Mouse (Mus musculus) kidney, embryonic 14.5 days (tissue): ENCODE results near the gene Ints3. TPM values are rescaled to one million over a fixed set of nuclear protein-coding genes. Genes with fewer than 3 reads are reported as not detected.
"Not testable (repeated sequence)": the region's sequence is repeated elsewhere in the genome, so short reads cannot be mapped to it uniquely, and the experiment has no call there.

Source experiments
- ATAC-seq: fragments of 200-750 bp; cut with Nextera tagmentation; 2 replicates; pipeline ENCODE4 v1.8.0; 2017; ENCODE audit warnings: moderate number of reproducible peaks, mild to moderate bottlenecking, moderate TSS enrichment, moderate library complexity; ENCODE audit not compliant: low FRiP score, low TSS enrichment
- H3K27ac ChIP-seq: fragments of 300-500 bp; sonication (generic); 2 replicates; pipeline ENCODE4 v1.5.1; 2014; ENCODE audit warnings: low read depth, mild to moderate bottlenecking, low read length, moderate library complexity, mixed read lengths
- H3K27me3 ChIP-seq: fragments of 300-500 bp; sonication (generic); 2 replicates; pipeline ENCODE4 v1.6.1; 2014; ENCODE audit warnings: mild to moderate bottlenecking, low read length; ENCODE audit not compliant: control insufficient read depth, insufficient read depth
- H3K36me3 ChIP-seq: fragments of 300-500 bp; sonication (generic); 2 replicates; pipeline ENCODE4 v1.6.1; 2014; ENCODE audit warnings: low read length, mixed read lengths; ENCODE audit not compliant: control insufficient read depth, insufficient read depth
- H3K4me1 ChIP-seq: fragments of 300-500 bp; sonication (generic); 2 replicates; pipeline ENCODE4 v1.6.1; 2014; ENCODE audit warnings: low read length, mixed read lengths; ENCODE audit not compliant: control insufficient read depth, insufficient read depth
- H3K4me2 ChIP-seq: fragments of 300-500 bp; sonication (generic); replicated peaks from 2 replicates; pipeline ENCODE4 v1.6.1; 2014; ENCODE audit warnings: low read depth, mild to moderate bottlenecking, low read length
- H3K4me3 ChIP-seq: fragments of 300-500 bp; sonication (generic); 2 replicates; pipeline ENCODE4 v1.5.1; 2014; ENCODE audit warnings: mild to moderate bottlenecking, low read length
- H3K9ac ChIP-seq: fragments of 300-500 bp; sonication (generic); 2 replicates; pipeline ENCODE4 v1.6.1; 2014; ENCODE audit warnings: low read depth, mild to moderate bottlenecking, low read length, moderate library complexity
- H3K9me3 ChIP-seq: fragments of 300-500 bp; sonication (generic); 2 replicates; pipeline ENCODE4 v1.6.1; 2016; ENCODE audit warnings: low read length; ENCODE audit not compliant: control insufficient read depth
- WGBS: fragments of 180-500 bp; shearing (Covaris S2); extraction: QIAGEN DNeasy Blood & Tissue Kit; methylation state at CpG from one replicate; pipeline ENCODE4 v1.1.7; 2014; 5-methylcytosine and 5-hydroxymethylcytosine counted together
- polyA plus RNA-seq: library from polyadenylated mRNA; unstranded; fragments of >200 nt; fragmentation: Nextera tagmentation; extraction: Ambion mirVana; gene quantifications from 2 replicates; pipeline ENCODE4 v1.2.1, GENCODE M21; 2014

Ints3 gene
- polyA plus RNA-seq, 1 experiment from 2014 or later, result 39.2 TPM

DNA sequence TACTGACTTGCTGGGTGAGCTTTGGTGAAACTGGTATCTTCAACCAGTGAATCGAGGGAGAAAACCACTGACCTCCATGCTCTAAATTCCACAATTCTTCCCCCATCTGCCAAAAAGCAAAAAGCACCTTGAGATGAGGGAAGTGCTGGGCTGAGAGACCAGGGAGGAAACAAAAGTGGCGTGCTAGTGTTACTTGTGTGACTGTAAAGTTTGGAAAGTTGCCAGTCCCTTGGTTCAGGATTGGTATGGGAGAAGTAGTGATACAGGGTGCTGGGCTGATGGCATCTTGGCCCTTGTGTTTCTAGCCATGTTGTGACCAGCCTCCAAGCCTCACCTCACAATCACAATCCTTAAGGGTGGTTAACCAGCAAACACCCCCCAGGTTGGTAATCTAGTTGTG lies 71.1 kb downstream of the Ints3 start:
- Histone ChIP-seq H3K4me3 (no peak overlapping the region), H3K9me3 (no peaks in the 10 kb centered on the region), H3K9ac (no peak overlapping the region), H3K27me3 (no peaks in the 10 kb centered on the region), H3K36me3 (peaks cover 30% of the 10 kb centered on the region; the same call in 1 of the 2 replicates), H3K4me2 (no peak overlapping the region), H3K27ac (no peak overlapping the region), H3K4me1 (no peaks in the 10 kb centered on the region)
- no peak for ATAC-seq
- 92% methylated on average over 2 of the region's 2 CpGs for WGBS

DNA sequence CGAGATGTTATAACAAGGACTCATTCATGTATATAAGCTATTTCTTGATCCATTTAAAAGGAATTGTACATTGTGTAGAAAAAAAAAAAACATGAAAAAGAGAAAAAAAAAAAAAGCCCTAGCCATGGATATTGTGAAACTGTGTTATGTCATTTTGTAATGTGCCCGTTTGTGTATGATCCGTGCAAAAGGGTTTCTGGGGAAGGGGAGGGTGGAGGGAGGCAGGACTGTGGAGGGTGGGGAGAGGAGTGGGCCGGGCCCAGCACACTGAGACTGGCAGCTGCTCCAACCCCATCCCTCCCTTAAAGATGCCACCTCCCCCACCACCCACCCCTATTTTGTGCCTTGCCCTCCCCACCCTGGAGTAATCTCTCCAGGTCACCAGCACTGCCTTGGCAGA lies 71.9 kb downstream of the Ints3 start:
- Histone ChIP-seq H3K9me3 (no peaks in the 10 kb centered on the region), H3K4me2 (no peak overlapping the region), H3K4me3 (no peak overlapping the region), H3K27ac (no peak overlapping the region), H3K9ac (no peak overlapping the region), H3K36me3 (peaks cover 38% of the 10 kb centered on the region), H3K27me3 (no peaks in the 10 kb centered on the region), H3K4me1 (no peaks in the 10 kb centered on the region)
- 91% methylated on average over 4 of the region's 4 CpGs for WGBS
- no peak for ATAC-seq

DNA sequence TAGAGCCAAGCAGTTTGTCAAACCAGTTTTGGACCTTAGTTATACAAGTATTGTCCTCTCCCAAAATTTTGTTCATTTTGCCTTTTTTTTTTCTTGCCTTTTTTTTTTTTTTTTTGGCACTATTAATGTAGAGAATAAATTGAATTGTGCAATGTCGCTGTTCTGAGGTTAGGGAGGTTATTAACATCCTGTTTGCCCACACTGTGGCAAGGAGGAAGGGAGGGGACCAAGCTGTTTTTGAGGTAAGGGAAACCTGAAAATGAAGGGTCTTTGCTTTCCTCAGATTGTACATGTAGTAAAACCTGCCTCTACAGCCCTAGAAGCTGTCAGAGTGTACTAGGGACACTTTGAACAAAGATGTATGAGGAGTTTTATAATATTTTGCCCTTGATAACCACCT lies 74.2 kb downstream of the Ints3 start:
- 90% methylated on average over 1 of the region's 1 CpGs for WGBS
- H3K4me2 ChIP-seq, result no peak overlapping the region
- no peaks in the 10 kb centered on the region for H3K9me3 ChIP-seq
- no peak overlapping the region for H3K27ac ChIP-seq
- no peaks in the 10 kb centered on the region for H3K27me3 ChIP-seq
- peaks cover 61% of the 10 kb centered on the region for H3K36me3 ChIP-seq
- H3K4me3 ChIP-seq, result no peak overlapping the region
- no peaks in the 10 kb centered on the region for H3K4me1 ChIP-seq
- no peak overlapping the region for H3K9ac ChIP-seq
- ATAC-seq, result no peak

DNA sequence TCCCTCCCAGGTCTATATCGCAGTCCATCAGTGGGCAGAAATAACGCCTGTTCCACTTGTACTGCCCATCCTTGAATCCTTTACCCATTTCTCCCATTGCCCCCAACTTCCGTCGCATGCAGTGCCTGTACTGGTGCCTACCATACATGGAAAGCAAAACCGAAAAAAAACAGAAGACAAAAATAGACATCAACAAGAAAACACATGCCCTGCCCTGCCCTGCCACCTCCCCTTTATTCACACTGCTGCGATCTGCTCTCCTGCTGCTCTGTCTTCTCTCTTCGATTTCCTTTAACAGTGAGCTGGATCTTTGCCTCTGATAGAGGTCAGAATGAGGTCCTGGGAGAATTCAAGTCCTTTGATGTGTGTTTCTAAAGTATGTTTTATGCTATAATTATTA lies 75.5 kb downstream of the Ints3 start:
- Histone ChIP-seq H3K4me2 (no peak overlapping the region), H3K9ac (no peak overlapping the region), H3K9me3 (no peaks in the 10 kb centered on the region), H3K27me3 (no peaks in the 10 kb centered on the region), H3K4me1 (no peaks in the 10 kb centered on the region), H3K4me3 (no peak overlapping the region), H3K27ac (no peak overlapping the region), H3K36me3 (peaks cover 74% of the 10 kb centered on the region)
- no peak for ATAC-seq
- 91% methylated on average over 7 of the region's 7 CpGs for WGBS

DNA sequence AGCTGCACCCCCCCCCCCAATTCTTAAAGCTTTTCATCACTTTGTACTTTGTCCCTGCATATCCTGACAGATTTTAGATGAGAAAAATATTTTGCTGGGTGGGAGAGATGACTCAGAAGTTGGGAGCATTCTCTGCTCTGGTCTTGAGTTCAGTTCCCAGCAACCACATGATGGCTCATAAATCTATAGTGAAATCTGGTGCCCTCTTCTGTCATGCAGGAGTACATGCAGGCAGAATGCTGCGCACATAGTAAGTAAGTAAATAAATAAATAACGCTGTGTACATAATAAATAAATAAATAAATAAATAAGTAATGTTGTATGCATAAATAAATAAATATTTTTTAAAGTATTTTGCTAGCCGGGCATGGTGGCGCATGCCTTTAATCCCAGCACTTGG lies 85.6 kb downstream of the Ints3 start:
- H3K4me3 ChIP-seq, result no peak overlapping the region
- no peaks in the 10 kb centered on the region for H3K9me3 ChIP-seq
- H3K36me3 ChIP-seq, result peaks cover 56% of the 10 kb centered on the region
- no peaks in the 10 kb centered on the region for H3K27me3 ChIP-seq
- WGBS, result 98% methylated on average over 4 of the region's 4 CpGs
- ATAC-seq, result no peak
- H3K9ac ChIP-seq, result no peak overlapping the region
- H3K4me1 ChIP-seq, result no peaks in the 10 kb centered on the region
- H3K4me2 ChIP-seq, result no peak overlapping the region
- H3K27ac ChIP-seq, result no peak overlapping the region

DNA sequence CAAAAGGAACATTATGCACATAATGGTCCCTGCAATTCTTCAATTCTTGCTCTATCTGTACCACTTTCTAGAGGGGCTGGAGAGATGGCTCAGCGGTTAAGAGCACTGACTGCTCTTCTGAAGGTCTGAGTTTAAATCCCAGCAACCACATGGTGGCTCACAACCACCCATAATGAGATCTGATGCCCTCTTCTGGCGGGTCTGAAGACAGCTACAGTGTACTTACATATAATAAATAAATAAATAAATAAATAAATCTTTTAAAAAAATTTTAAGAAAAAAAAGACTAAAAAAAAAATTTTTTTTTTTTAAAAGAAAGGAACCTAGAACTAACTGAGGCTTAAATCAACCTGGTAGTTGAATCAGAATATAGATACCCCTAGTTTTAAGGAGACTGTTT lies 90.6 kb downstream of the Ints3 start:
- peaks cover 32% of the 10 kb centered on the region; the same call in 1 of the 2 replicates for H3K36me3 ChIP-seq
- WGBS, result 62% methylated on average over 2 of the region's 2 CpGs
- H3K4me1 ChIP-seq, H3K4me3 ChIP-seq, H3K27ac ChIP-seq, H3K4me2 ChIP-seq, H3K9ac ChIP-seq, H3K27me3 ChIP-seq, ATAC-seq, H3K9me3 ChIP-seq: not testable (repeated sequence)

Other genes with a start within 250 kb of the Ints3 start
- gene Rps27, start 220.0 kb downstream of the Ints3 start, polyA plus RNA-seq, result 1,631 and 2,471 TPM in 2 replicates
- gene Rab13, start 219.9 kb downstream of the Ints3 start, polyA plus RNA-seq, result 17.7 and 24.9 TPM in 2 replicates
- gene Jtb, start 202.0 kb downstream of the Ints3 start, polyA plus RNA-seq, result 109 and 123 TPM in 2 replicates
- 5.7 and 6.6 TPM in 2 replicates for gene Creb3l4, start 190.1 kb downstream of the Ints3 start, polyA plus RNA-seq
- 102 and 105 TPM in 2 replicates for gene Slc39a1, start 185.4 kb downstream of the Ints3 start, polyA plus RNA-seq
- gene Crtc2, start 179.5 kb downstream of the Ints3 start, polyA plus RNA-seq, result 16.9 and 21.5 TPM in 2 replicates
- gene Dennd4b, start 168.4 kb downstream of the Ints3 start, polyA plus RNA-seq, result 2.9 and 4.5 TPM in 2 replicates
- 24.5 and 25.4 TPM in 2 replicates for gene Gatad2b, start 140.4 kb downstream of the Ints3 start, polyA plus RNA-seq
- gene Slc27a3, start 43.7 kb downstream of the Ints3 start, polyA plus RNA-seq, result 8.2 and 12.3 TPM in 2 replicates
- gene Npr1, start 32.2 kb upstream of the Ints3 start, polyA plus RNA-seq, result 11.0 and 12.3 TPM in 2 replicates
- 245 and 262 TPM in 2 replicates for gene Ilf2, start 42.5 kb upstream of the Ints3 start, polyA plus RNA-seq
- 58.5 and 67.6 TPM in 2 replicates for gene Snapin, start 57.4 kb upstream of the Ints3 start, polyA plus RNA-seq
- gene Chtop, start 75.9 kb upstream of the Ints3 start, polyA plus RNA-seq, result 98.8 and 105 TPM in 2 replicates
- gene S100a1, start 80.8 kb upstream of the Ints3 start, polyA plus RNA-seq, result 50.7 and 55.9 TPM in 2 replicates
- 30.2 and 38.0 TPM in 2 replicates for gene S100a13, start 80.8 kb upstream of the Ints3 start, polyA plus RNA-seq
- gene S100a14, start 93.2 kb upstream of the Ints3 start, polyA plus RNA-seq, result 1.1 and 1.6 TPM in 2 replicates
- 175 and 198 TPM in 2 replicates for gene S100a16, start 103.6 kb upstream of the Ints3 start, polyA plus RNA-seq
- 0.06 TPM in 1 of 2 replicates, not detected in the other for gene S100a3, start 127.0 kb upstream of the Ints3 start, polyA plus RNA-seq
- not detected in 2 replicates for gene S100a2, start 156.6 kb upstream of the Ints3 start, polyA plus RNA-seq
- gene Gm42674, start 168.3 kb upstream of the Ints3 start, polyA plus RNA-seq, result not detected in 2 replicates
- 2.7 and 3.9 TPM in 2 replicates for gene S100a4, start 170.1 kb upstream of the Ints3 start, polyA plus RNA-seq
- gene S100a5, start 174.9 kb upstream of the Ints3 start, polyA plus RNA-seq, result 0.56 TPM in 1 of 2 replicates, not detected in the other
- 115 and 148 TPM in 2 replicates for gene S100a6, start 179.3 kb upstream of the Ints3 start, polyA plus RNA-seq
- gene S100a7a, start 220.4 kb upstream of the Ints3 start, polyA plus RNA-seq, result not detected in 2 replicates
- 2.4 and 4.2 TPM in 2 replicates for gene S100a8, start 235.4 kb upstream of the Ints3 start, polyA plus RNA-seq